Mouse (Mus musculus) gastrocnemius, postnatal 25 days (tissue): Measurements from ENCODE around the gene Bbs4. TPM values are rescaled to one million over a fixed set of nuclear protein-coding genes. Genes with fewer than 3 reads are reported as not detected.
"Not testable (repeated sequence)": the region's sequence is repeated elsewhere in the genome, so short reads cannot be mapped to it uniquely, and the experiment has no call there.

ENCODE experiments used
- DNase-seq: peaks from one replicate; pipeline ENCODE4 v3.0.0; 2022
- long read RNA-seq, 2 experiments: library from polyadenylated mRNA; stranded (forward); transcript quantifications; one replicate each; pipeline ENCODE4 v2.0.0; 2021
- total RNA-seq, 2 experiments: library from RNA; stranded (reverse); gene quantifications; 1 replicate in 1 of 2; 2 replicates in 1 of 2; pipeline ENCODE4 v1.2.3; 2021

The Bbs4 gene
- 1 to 10 TPM; 3.6 to 4.7 TPM for total RNA-seq
- long read RNA-seq, experiment 1, partial matches to known transcripts, result 0 of 5 reads
- long read RNA-seq, experiment 1, other reads (novel, unspliced or antisense), result 2 of 5 reads
- long read RNA-seq, experiment 2, transcript Bbs4-201 (16 exons, 2,518 nt), result major isoform, 9 of 15 reads
- long read RNA-seq, experiment 2, partial matches to known transcripts, result 1 of 15 reads
- long read RNA-seq, experiment 2, other reads (novel, unspliced or antisense), result 5 of 15 reads

- DNase-seq, result peak; percentile 92
These were observed at the start of gene Bbs4 for GRCm38 (mm10) chr9:59353253-59353639. TSS of gene Bbs4 (minus strand) at chr9:59353508.

- peak; percentile 40 for DNase-seq
These were observed 35.8 kb upstream of the Bbs4 start for GRCm38 (mm10) chr9:59389086-59389485.

DNA sequence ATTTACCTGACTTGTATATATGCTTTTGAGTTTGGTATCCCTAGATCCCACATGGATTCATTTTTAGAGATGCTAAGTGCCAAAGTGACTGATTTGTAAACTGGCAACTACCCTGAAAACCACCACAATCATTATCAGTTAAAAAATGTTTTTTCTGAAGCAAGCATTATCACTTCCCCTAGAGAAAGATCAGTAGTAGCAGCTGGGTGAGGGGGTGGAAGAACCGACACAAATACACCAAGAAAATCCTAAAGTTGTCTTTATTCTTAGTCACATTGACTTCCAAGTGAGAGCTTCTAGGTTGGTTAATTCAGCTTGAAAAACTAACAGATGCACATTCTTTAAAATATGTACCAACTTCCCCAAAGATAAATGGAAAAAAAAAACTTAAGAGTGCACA is 35.0 kb upstream of the Bbs4 start:
- no peak for DNase-seq

- no peak for DNase-seq
These were observed 34.2 kb upstream of the Bbs4 start for GRCm38 (mm10) chr9:59387461-59387860.

- no peak for DNase-seq
These were observed 22.3 kb upstream of the Bbs4 start for GRCm38 (mm10) chr9:59375626-59376025.

GRCm38 (mm10) chr9:59369646-59370045 is 16.3 kb upstream of the Bbs4 start:
- DNase-seq, result no peak

GRCm38 (mm10) chr9:59369220-59369619 is 15.9 kb upstream of the Bbs4 start:
- DNase-seq, result no peak

DNA sequence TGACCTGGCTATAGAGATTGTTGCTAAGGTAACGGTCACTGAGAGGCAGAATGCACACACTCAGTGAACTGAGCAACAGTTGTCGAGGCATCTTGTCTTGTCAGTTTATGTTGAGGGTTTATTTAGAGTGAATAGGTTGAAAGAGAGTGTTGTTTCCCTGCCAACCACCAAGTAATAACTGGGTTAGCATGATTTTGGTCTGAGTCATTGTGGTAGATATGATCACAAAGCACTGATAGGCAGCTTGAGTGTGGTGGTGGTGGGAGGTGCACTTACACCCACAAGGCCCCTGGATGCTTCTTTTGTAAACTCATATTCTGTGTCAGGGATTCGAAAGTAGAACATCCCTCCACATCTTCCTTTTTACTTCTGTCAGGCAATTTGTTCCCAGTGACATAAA is 7.2 kb upstream of the Bbs4 start:
- DNase-seq, result not testable (repeated sequence)

GRCm38 (mm10) chr9:59358041-59358440 is 4.7 kb upstream of the Bbs4 start:
- DNase-seq, result not testable (repeated sequence)

DNA sequence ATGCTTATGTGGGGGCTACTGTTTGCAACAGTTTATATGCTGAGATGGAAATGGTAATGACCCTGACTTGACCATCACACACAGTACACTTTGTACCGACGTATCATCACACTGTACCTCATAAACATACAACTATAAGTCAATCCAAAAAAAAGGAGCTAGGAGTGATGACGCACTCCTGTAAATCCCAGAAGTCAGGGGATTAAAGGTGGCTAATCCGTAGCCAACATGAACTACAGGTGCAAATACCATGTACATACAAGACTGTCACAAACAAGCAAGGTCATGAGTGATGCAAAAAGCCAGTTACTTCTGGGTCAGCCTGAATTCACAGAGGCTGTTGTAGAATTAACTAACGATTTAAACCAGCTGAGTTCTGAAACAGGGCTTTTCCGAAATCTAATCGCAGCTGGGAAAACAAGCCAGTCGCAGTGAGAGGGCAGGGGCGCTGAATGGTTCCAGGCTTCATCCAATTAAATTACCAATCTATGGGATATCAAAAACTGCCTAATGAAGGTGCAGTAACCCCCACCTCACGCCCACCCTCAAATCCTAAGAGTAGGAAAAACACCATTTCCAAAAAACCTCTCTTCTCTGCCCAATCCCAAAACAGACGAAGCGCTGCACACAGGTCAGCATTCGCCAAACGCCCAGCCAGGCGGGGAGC is 589 bp downstream of the Bbs4 start:
- DNase-seq, result no peak

DNA sequence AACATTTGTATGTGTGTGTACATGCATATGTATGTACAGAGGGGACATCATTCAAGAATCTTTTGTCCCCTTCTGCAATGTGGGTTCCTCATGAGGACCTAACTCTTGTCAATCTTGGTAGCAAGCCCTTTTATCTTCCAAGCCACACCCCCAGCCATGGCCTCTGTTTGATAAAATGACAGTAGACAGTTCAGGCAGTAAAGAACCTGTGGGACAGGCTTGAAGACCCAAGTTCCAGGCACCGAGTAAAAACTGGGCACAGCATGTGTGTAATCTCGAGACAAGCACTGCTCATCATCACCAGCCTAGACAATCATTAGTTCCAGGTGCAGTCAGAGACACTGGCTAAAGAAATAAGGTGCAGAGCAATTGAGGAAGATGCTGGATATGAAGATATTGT is 7.1 kb downstream of the Bbs4 start:
- DNase-seq, result no peak

DNA sequence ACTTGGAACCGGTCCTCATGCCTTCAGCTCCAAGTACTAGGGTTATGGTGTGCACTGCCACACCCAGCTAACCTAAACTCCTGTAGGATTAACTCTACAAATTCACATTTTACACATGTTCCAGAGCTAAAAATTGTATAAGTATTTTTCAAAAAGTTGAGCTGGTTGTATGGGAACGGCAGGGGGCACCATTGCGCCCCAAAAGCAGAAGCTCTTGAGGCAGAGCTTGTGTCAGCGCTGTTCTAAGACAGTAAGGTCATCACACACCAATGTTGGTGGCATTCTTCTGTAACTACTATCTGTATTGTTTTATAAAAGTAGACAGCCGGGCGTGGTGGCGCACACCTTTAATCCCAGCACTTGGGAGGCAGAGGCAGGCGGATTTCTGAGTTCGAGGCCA is 13.3 kb downstream of the Bbs4 start:
- no peak for DNase-seq

DNA sequence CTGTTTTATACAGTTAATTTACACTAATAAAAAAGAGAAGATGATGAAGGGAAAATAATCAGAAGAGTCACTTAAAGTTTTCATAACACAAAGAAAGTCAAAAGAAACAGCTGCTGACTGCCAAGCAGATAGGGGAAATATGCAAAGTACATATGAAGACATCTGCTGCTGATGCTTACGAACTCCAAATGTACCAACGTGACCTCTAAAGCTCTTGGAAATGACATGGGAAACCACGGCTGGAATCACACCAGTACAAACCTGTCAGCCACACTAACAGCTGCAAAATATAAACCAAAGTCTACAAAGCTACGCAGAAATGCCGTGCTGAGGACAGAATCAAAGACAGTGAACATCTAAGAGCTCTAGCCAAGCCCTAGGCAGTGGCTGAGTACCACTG is 14.2 kb downstream of the Bbs4 start:
- DNase-seq, result no peak

DNA sequence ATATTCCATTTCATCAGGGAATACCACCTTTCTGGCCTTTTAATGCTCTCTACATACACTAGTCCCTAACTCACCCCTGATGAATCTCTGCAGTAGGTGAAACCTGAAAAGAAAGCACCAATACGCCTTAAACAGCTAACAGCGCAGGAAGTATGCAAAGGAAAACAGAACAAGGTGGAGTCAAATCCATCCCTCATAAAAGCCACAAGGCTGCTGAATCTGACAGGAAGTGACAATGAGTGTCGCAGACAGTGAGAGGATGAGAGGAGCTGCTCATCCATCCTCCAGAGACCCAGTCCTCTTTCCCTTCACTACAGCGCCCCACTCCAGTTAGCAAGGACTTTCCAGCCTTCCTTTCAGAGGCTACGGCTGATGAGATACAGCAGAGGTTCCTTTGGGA is 14.9 kb downstream of the Bbs4 start:
- no peak for DNase-seq

GRCm38 (mm10) chr9:59337889-59338288 is 15.4 kb downstream of the Bbs4 start:
- no peak for DNase-seq

- DNase-seq, result no peak
These were observed 16.8 kb downstream of the Bbs4 start for GRCm38 (mm10) chr9:59336539-59336938.

DNA sequence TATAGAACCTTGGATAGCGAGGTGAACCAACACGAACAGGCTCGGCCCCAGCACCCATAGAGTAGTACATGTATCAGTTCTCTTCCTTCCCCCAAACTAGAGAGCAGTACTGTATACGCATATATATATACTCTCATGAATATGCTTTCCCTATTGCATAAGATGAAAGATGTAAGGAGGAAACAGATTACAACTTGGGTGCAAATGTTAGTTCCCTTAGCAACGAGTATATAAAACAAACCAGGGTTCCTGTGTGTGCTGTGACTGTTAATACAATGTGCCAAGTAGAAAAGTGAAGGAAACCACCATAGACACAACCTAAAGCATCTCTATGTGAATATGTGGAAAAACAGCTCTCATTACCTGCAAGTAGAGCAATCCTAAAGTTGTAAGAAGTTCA is 23.3 kb downstream of the Bbs4 start:
- no peak for DNase-seq

DNA sequence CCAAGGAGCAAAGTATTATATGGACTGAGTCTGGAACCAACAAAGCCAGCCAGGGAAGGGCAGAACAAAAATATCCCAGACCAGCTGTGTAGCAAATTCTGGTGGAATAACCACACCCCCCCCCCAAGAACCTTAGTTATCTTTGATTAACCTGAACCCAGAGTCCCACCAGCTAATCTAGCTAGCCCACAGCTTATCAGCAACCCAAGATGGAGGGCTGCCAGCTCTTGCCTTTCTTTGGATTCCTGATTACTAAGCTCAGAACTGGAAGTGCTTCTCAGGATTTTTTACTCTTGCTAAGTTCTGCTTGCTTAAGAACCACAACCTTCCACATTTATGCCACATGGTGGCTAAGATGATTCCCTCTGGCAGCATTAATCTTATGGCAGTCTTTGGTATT is 29.0 kb downstream of the Bbs4 start:
- DNase-seq, result no peak

DNA sequence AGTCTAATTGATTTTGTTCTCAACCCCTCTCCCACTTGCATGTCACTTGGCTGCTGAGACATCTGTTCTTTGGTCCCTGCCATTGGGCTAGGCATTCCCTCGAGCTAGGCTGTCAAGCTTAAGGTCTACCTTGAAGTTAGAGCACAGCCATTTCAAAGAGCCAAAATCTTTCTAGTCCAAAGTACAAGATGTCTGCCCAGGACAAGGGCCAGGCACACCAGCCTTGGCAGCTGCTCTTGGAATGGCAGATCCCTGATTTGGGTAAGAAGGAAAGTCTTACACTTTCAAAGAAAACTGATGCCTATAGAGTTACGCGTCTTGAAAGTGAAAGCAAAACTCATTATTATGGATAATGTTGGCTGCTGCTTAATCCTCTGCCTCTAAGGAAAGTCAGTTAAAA is 37.1 kb downstream of the Bbs4 start:
- DNase-seq, result no peak

DNA sequence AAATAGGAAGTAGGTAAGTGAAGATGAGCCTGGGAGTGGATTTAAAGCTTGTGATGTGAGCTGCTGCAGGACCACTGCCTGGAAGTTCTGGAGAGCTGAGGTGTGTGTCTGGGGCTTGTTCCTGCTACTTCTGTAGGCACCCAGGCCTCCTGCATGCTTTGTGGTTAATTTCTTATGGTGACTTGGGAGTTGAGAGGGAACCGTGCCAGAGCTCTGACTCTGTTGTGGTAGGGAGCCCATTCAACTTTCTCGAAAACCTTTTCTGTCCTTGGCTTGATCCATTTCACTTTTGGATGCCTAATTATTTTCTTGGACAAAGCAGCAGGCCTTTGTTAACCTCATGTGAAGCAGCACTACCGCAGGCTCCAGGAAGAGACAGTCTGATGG is 42.0 kb downstream of the Bbs4 start:
- no peak for DNase-seq

- DNase-seq, result no peak
These were observed 42.6 kb downstream of the Bbs4 start for GRCm38 (mm10) chr9:59310582-59311283.

GRCm38 (mm10) chr9:59307890-59308289 is 45.4 kb downstream of the Bbs4 start:
- no peak for DNase-seq

DNA sequence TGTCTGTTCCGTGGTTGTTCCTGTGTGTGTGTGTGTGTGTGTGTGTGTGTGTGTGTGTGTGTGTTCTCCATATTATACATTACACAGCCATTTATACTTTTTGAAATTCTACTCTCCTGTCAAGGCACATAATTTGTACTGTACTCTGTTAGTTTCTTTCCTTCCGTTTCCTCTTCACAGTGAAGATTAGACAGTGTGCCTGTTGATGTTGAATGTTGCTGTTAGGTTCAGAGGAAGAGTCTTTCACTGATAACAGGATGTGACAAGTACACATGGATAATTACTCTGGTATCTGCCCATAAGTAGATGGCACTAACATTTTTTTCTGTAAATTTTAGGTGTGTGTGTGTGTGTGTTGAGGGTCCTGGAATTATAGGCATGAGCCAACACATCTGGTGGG is 56.9 kb downstream of the Bbs4 start:
- no peak for DNase-seq

- DNase-seq, result no peak
These were observed 60.8 kb downstream of the Bbs4 start for GRCm38 (mm10) chr9:59292493-59292875.
